Mouse (Mus musculus) heart, adult 2 months (tissue): ENCODE data around the gene Atf1.

Experiments
- CTCF ChIP-seq: fragments of 200-600 bp; IDR thresholded peaks from 2 replicates; pipeline ENCODE4 v1.8.1; 2022; ENCODE audit warnings: antibody characterized with exemption, mild to moderate bottlenecking, moderate library complexity
- POLR2A ChIP-seq: fragments of 200-500 bp; IDR thresholded peaks from 2 replicates; pipeline ENCODE4 v1.6.1; 2011; ENCODE audit warnings: mild to moderate bottlenecking, low read depth, low read length, control low read depth; ENCODE audit not compliant: insufficient read depth

- peak; percentile 72 for TF ChIP-seq CTCF
- no peak for TF ChIP-seq POLR2A
These were observed 35.8 kb downstream of the Atf1 start for GRCm38 (mm10) chr15:100263246-100263905.
